Mouse (Mus musculus) spleen, adult 2 months (tissue): ENCODE data around the gene Ppif. TPM values are rescaled to one million over a fixed set of nuclear protein-coding genes. Genes with fewer than 3 reads are reported as not detected.

Experiments used
- DNase-seq, 2 experiments: peaks; one replicate each; pipeline versions ENCODE4 v3.0.0 to v3.0.0-alpha.2; 2012 to 2021; ENCODE audit warnings: low spot score in 2 of 2, low read depth in 1 of 2
- H3K27ac ChIP-seq: fragments of 200-500 bp; 2 replicates; pipeline ENCODE4 v1.5.1; 2012; ENCODE audit warnings: low read length, inconsistent platforms; ENCODE audit not compliant: insufficient read depth
- H3K27me3 ChIP-seq: fragments of 200-500 bp; 2 replicates; pipeline ENCODE4 v1.6.1; 2012; ENCODE audit warnings: mild to moderate bottlenecking, moderate library complexity, low read length, inconsistent platforms; ENCODE audit not compliant: control insufficient read depth, insufficient read depth
- H3K36me3 ChIP-seq: fragments of 200-500 bp; 2 replicates; pipeline ENCODE4 v1.6.1; 2012; ENCODE audit warnings: mild to moderate bottlenecking, low read length, inconsistent platforms; ENCODE audit not compliant: control insufficient read depth, insufficient read depth
- H3K4me1 ChIP-seq: fragments of 200-500 bp; 2 replicates; pipeline ENCODE4 v1.6.1; 2011; ENCODE audit warnings: inconsistent platforms; ENCODE audit not compliant: control insufficient read depth, insufficient read depth, insufficient read length
- H3K4me3 ChIP-seq: fragments of 200-500 bp; 2 replicates; pipeline ENCODE4 v1.5.1; 2011; ENCODE audit warnings: mild to moderate bottlenecking, inconsistent platforms; ENCODE audit not compliant: insufficient read depth, insufficient read length; ENCODE audit errors: extremely low read depth
- CTCF ChIP-seq: fragments of 200-500 bp; IDR thresholded peaks from 2 replicates; pipeline ENCODE4 v1.5.1; 2011; ENCODE audit warnings: mild to moderate bottlenecking, inconsistent platforms; ENCODE audit not compliant: insufficient read depth, insufficient read length, insufficient replicate concordance; ENCODE audit errors: extremely low read depth
- POLR2A ChIP-seq: fragments of 200-500 bp; IDR thresholded peaks from 2 replicates; pipeline ENCODE4 v1.6.1; 2011; ENCODE audit warnings: low read depth, low read length, inconsistent platforms
- WGBS: fragments of 180-500 bp; shearing (Covaris S2); methylation state at CpG from one replicate; pipeline ENCODE4 v1.1.7; 2018; 5-methylcytosine and 5-hydroxymethylcytosine counted together
- polyA plus RNA-seq: library from polyadenylated mRNA; depleted of rRNA; stranded (reverse); fragments of >200 nt; gene quantifications from 2 replicates; pipeline ENCODE4 v1.2.3, GENCODE M21; 2012; rRNA removed

The Ppif gene
- 50.4 and 68.4 TPM in 2 replicates for polyA plus RNA-seq

- Histone ChIP-seq H3K4me3 (peak within 1 kb of the TSS; percentile 73), H3K4me1 (peaks cover 6% of the 10 kb centered on the region; the same call in 1 of the 2 replicates), H3K36me3 (peaks cover 13% of the 10 kb centered on the region)
Observed at GRCm38 (mm10) chr14:25693888-25694568, at the start of gene Ppif. TSS of gene Ppif (plus strand) at chr14:25694154.

GRCm38 (mm10) chr14:25645717-25646116, 48.2 kb upstream of the Ppif start:
- no peak for DNase-seq
- WGBS, result 83% methylated on average over 9 of the region's 9 CpGs
- H3K36me3 ChIP-seq, result peaks cover 39% of the 10 kb centered on the region

More at GRCm38 (mm10) chr14:25693888-25694568, at the start of gene Ppif:
- peak; percentile 89 to 96 for DNase-seq
- Histone ChIP-seq H3K27me3 (no peaks in the 10 kb centered on the region), H3K27ac (peak within 1 kb of the TSS; percentile 13; the same call in 1 of the 2 replicates)
- peak; percentile 77 for TF ChIP-seq POLR2A
- TF ChIP-seq CTCF, result peak; percentile 97
- under 1% methylated on average over 70 of the region's 70 CpGs for WGBS

GRCm38 (mm10) chr14:25646161-25646621, 47.8 kb upstream of the Ppif start:
- peaks cover 41% of the 10 kb centered on the region for H3K36me3 ChIP-seq
- WGBS, result 35% methylated on average over 2 of the region's 2 CpGs
- H3K4me1 ChIP-seq, result peaks cover 13% of the 10 kb centered on the region
- peak overlapping the region; percentile 40 for H3K27ac ChIP-seq
- peak; percentile 36 to 54 for DNase-seq
- no peak overlapping the region for H3K4me3 ChIP-seq
- TF ChIP-seq POLR2A (no peak), CTCF (peak; percentile 81; the same call in 1 of the 2 replicates)
- no peaks in the 10 kb centered on the region for H3K27me3 ChIP-seq

More at GRCm38 (mm10) chr14:25645717-25646116, 48.2 kb upstream of the Ppif start:
- H3K4me3 ChIP-seq, result no peak overlapping the region
- peak overlapping the region; percentile 31 for H3K27ac ChIP-seq
- no peaks in the 10 kb centered on the region for H3K27me3 ChIP-seq
- TF ChIP-seq POLR2A, result no peak
- no peak for TF ChIP-seq CTCF
- peaks cover 17% of the 10 kb centered on the region for H3K4me1 ChIP-seq

GRCm38 (mm10) chr14:25651131-25651530, 42.8 kb upstream of the Ppif start:
- WGBS, result 86% methylated on average over 4 of the region's 4 CpGs
- Histone ChIP-seq H3K4me3 (no peak overlapping the region), H3K27me3 (no peaks in the 10 kb centered on the region), H3K4me1 (peaks cover 6% of the 10 kb centered on the region), H3K27ac (no peak overlapping the region), H3K36me3 (peaks cover 64% of the 10 kb centered on the region)
- TF ChIP-seq CTCF (no peak), POLR2A (no peak)
- no peak for DNase-seq

GRCm38 (mm10) chr14:25651905-25652304, 42.0 kb upstream of the Ppif start:
- Histone ChIP-seq H3K4me1 (no peaks in the 10 kb centered on the region), H3K27ac (no peak overlapping the region), H3K4me3 (no peak overlapping the region), H3K27me3 (no peaks in the 10 kb centered on the region), H3K36me3 (peaks cover 68% of the 10 kb centered on the region)
- no peak for DNase-seq
- TF ChIP-seq POLR2A, result no peak
- no peak for TF ChIP-seq CTCF
- 92% methylated on average over 9 of the region's 9 CpGs for WGBS

- DNase-seq, result no peak
- Histone ChIP-seq H3K27ac (no peak overlapping the region), H3K27me3 (no peaks in the 10 kb centered on the region), H3K4me3 (no peak overlapping the region), H3K36me3 (peaks cover 67% of the 10 kb centered on the region), H3K4me1 (no peaks in the 10 kb centered on the region)
- WGBS, result 94% methylated on average over 14 of the region's 14 CpGs
- TF ChIP-seq CTCF, result no peak
- no peak for TF ChIP-seq POLR2A
Observed at GRCm38 (mm10) chr14:25654401-25655197, 39.4 kb upstream of the Ppif start.

- DNase-seq, result no peak
- Histone ChIP-seq H3K27me3 (no peaks in the 10 kb centered on the region), H3K36me3 (peaks cover 67% of the 10 kb centered on the region), H3K4me3 (no peak overlapping the region), H3K27ac (no peak overlapping the region), H3K4me1 (no peaks in the 10 kb centered on the region)
- WGBS, result 87% methylated on average over 11 of the region's 11 CpGs
- TF ChIP-seq POLR2A (no peak), CTCF (no peak)
Observed at GRCm38 (mm10) chr14:25660661-25661060, 33.3 kb upstream of the Ppif start.
